Mouse (Mus musculus) frontal cortex, postnatal 36 days (tissue): ENCODE measurements around the gene Hoxb13.

Source experiments
- DNase-seq, 2 experiments: peaks; one replicate each; pipeline ENCODE4 v3.0.0; 2022; ENCODE audit warnings: low spot score in 2 of 2

The Hoxb13 gene

DNA sequence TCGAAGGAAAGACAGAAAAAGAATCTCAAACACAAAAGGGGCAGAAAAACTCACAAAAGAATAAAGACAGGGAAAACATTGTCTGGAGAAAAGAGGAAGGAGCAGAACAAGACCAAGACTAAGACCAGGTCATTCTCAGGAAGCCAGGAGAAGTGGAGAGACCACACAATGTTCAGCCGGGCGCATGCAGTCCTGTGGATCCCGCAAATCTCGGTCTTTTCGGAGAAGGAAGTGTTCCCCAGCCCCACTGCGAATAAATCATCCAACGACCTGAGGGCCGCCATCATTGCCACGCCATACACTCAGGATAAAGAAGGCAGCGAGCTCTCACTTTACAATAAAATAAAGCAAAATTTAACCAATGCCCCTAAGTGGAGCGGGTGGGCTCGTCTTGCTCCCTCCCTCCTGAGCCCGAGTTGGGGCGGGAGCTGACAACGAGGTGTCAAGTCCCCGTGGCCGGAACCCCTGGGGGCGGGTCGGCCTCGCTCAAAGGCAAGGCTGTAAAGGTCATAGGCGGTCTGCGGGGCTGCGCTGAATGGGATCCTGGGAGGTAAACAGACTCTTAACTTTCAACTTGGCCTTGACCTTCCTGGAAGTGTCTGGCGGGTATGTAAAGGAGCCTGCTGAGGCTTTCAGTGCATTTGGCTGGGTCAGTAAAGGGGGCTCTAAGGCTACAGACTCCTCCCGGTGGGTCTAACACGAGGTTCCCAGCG is 4.2 kb upstream of the Hoxb13 start:
- DNase-seq, result no peak

DNA sequence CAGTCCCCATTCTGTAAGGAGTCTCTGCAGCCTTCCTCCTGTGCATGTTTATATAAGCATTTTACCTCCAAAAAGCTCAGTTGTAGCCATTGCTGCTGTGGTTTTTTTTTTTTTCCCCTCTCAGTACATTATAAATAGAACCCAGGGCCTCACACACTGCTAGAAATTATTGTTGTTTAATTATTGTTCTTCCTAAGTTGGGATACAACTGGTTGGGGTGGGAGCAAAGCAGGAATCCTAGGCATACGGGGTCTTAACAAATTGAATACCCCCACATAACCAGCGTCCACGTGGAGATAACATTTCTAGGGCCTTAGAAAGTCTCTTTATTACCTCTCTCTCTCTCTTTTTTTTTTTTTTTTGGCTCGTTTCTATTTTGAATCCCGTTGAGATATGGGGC is 3.0 kb upstream of the Hoxb13 start:
- no peak for DNase-seq

GRCm38 (mm10) chr11:96194401-96194710 is 240 bp downstream of the Hoxb13 start:
- DNase-seq, result no peak

GRCm38 (mm10) chr11:96194961-96195640 is 985 bp downstream of the Hoxb13 start:
- no peak for DNase-seq

GRCm38 (mm10) chr11:96195769-96196280 is 1.7 kb downstream of the Hoxb13 start:
- no peak for DNase-seq

GRCm38 (mm10) chr11:96198642-96199041 is 4.5 kb downstream of the Hoxb13 start:
- DNase-seq, result no peak

GRCm38 (mm10) chr11:96199181-96200086 is 5.3 kb downstream of the Hoxb13 start:
- DNase-seq, result no peak

DNA sequence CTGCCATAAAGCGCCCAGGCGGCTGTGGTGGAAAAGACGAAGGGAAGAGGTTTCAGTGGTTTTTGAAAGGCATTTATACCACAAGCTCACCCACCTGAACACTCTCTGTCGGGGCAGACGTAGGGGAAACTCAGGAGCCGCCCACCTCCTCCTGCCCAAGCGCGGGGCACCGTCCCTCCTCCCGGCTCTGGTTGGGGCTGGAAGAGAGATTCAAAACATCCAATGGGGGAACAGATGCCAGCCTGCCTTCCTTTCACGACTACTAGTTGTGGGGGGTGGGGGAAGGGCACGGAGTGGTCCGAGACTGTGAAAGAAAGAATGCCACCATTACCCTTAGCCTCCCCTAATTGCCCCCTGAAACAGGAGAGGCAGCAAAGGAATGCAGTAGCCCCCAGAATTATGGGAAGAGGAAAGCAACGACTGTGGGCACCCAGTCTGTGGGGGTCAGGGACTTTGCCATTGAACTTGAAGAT is 6.1 kb downstream of the Hoxb13 start:
- no peak for DNase-seq

DNA sequence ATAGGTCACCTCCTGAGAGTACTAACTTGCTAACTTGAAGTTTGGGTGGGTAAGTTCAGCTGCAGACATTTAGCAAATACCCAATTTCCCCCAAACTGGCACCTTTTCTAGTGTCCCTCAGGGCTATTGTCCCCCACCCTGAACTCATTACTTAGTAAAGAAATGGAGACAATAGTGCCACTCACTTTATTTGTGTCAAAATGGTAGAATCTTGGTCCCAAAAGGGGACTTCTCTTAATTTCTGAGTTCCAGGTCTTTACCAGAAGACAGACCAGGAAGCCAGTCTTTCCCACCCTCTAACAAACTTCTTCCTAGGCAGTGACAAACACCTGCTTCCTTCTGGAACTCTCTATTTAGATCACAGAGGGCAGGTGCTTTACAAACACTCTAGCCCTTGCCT is 7.6 kb downstream of the Hoxb13 start:
- DNase-seq, result no peak

- no peak for DNase-seq
Measured at GRCm38 (mm10) chr11:96202401-96203081, 8.4 kb downstream of the Hoxb13 start.

- no peak for DNase-seq
Measured at GRCm38 (mm10) chr11:96203182-96203788, 9.2 kb downstream of the Hoxb13 start.

GRCm38 (mm10) chr11:96203789-96204186 is 9.7 kb downstream of the Hoxb13 start:
- DNase-seq, result no peak

DNA sequence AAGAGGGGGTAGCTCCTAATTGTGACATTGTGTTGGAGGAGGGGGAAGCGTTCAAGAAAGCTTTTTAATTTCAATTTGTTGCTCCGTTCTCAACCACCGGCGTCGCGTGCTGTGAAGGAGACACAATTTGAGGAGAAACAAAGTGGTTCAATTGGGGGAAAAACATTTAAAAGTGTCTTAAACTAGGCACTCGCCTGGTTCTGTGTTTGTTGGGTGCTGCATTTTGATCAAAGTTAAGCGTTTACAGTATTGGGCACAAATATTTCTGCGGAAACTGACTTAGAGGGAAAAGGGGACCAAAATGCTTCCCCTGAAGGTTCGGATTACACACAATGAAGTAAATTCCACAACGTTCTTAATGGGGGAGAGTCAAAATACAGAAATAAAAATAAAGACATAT is 10.2 kb downstream of the Hoxb13 start:
- DNase-seq, result no peak

GRCm38 (mm10) chr11:96205426-96206131 is 11.5 kb downstream of the Hoxb13 start:
- no peak for DNase-seq

DNA sequence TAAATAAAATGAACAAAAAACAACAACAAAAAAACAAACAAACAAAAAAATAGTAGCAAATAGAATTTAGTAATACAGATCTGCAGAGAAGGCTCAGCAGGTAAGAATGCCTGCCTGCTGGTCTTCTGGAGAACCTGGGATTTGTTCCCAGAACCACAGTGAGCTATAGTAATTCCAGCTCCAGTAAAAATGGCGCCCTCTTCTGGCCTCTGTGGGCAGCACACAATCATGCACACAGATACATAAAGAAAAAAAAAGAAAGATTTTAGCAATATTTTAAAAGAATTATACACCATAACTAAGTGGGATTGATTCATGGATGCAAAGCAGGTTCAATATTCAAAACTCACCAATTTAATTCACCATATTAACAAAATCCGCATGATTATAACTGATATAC is 29.7 kb downstream of the Hoxb13 start:
- no peak for DNase-seq

DNA sequence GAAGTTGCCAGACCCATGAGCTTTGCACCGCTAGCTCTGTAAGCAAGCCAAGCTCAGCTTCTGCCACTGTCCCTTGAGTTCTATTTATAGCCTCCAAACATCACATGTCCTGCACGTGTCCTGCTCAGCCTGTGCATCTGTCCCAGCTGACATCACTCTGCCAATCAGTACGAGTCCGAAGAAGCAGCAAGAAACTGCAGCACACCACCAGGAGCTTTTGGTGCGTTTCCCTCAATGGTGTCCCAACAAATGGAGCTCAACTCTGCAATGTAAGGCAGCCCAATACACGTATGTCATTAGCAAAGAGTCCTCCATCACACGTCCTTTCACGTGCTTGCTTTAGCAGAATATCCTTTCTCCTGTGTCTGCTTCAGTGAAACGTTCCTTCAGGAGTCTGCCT is 33.6 kb downstream of the Hoxb13 start:
- no peak for DNase-seq

DNA sequence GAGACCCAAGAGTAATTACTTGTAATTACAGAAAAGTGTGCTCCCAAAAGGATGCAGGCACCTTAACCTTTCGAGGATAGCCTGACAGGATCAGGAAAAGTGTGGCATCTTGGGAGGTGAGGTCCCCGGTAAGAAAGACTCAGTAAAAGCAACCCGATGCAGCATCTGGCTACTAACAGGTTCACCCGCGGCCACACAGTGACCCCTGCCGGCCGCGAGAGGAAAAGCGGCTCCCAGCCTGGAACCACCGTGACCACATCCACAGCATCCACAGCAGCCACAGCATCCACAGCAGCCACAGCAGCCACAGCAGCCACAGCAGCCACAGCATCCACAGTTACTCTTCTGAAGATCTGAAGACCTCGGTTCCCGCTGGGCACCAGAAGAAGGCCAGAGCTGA is 40.8 kb downstream of the Hoxb13 start:
- peak; percentile 19 to 30 for DNase-seq

DNA sequence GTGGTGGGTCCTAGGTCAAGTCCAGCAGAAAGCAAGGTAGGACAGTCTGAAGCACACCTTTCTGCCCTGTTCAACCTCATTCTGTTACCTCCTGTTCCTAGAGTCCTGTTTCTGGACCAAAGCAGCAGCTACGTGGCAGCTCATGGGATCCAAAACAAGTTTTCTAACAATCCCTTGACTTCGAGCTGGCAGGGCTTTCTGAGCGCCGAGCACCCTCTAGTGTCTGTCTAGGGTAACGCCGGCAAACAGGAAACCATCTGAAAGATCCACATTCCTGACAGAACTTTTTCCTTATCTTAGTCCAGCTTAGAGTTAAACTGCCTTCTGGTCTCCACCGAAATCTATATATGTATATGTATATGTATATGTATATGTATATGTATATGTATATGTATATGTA is 46.1 kb downstream of the Hoxb13 start:
- DNase-seq, result peak in 1 of 2 experiments; percentile 29
